Mouse (Mus musculus): Measurements from ENCODE around the gene Gm45717.

DNA sequence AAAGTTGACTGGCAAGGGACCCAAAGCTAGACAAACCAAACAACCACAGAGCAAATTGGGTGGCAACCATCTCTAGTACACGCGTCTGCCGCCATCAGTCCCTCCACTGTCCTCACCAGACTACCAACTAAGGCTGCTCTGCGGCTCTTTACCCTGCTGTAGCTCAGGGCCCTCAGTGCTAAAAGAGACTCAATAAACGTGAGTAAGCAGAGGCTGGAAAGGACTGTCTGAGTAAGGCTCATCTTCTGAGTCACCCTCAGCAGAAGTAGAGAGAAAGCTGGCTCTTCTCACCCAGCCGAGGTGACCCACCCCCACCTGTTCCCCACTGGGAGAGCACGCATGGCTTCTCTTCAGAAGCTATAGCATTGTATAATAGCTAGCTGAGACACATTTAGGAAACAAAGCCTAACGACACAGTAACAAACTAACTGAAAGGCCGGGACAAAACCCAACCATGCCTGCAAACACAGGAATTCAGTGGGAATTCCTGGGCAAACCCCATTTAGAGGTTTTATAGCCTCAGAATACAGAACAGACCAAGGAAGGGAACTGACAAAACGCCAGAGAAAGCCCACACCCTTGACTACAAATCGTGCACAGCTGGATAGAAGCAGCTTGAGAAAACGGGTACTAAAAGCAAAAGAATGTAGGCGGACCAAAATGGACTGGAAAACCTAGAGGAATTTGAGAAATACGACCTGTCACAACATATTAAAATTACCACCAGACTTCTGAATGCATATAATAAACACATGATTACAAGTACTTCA, 17.8 kb upstream of the Gm45717 start:
- TF ChIP-seq CTCF (IDR thresholded peaks at IDR 0.05; ENCODE audit: low read depth, low read length) (no peak), POLR2AphosphoS5 (IDR thresholded peaks at IDR 0.05; ENCODE audit: insufficient replicate concordance, low read depth, low read length) (no peak), TAL1 (conservative IDR thresholded peaks at IDR 0.05; ENCODE audit: low read depth, low read length) (no peak), GATA1 (IDR thresholded peaks at IDR 0.05; ENCODE audit: borderline replicate concordance, low read length) (no peak), GATA2 (IDR thresholded peaks at IDR 0.05; ENCODE audit: borderline replicate concordance, low read depth, low read length) (no peak)
